Mouse (Mus musculus) intestine, embryonic 15.5 days (tissue): ENCODE results near the gene Mitf. TPM values are rescaled to one million over a fixed set of nuclear protein-coding genes. Genes with fewer than 3 reads are reported as not detected.

ENCODE experiments used
- ATAC-seq: fragments of 200-750 bp; cut with Nextera tagmentation; 2 replicates; pipeline ENCODE4 v1.8.0; 2017; ENCODE audit warnings: moderate TSS enrichment, moderate library complexity
- H3K27ac ChIP-seq: fragments of 300-500 bp; sonication (generic); 2 replicates; pipeline ENCODE4 v1.5.1; 2015; ENCODE audit warnings: mild to moderate bottlenecking, inconsistent platforms
- H3K27me3 ChIP-seq: fragments of 300-500 bp; sonication (generic); replicated peaks from 2 replicates; pipeline ENCODE4 v1.6.1; 2015; ENCODE audit warnings: inconsistent platforms
- H3K36me3 ChIP-seq: fragments of 300-500 bp; sonication (generic); 2 replicates; pipeline ENCODE4 v1.6.1; 2015; ENCODE audit warnings: inconsistent platforms
- H3K4me1 ChIP-seq: fragments of 300-500 bp; sonication (generic); replicated peaks from 2 replicates; pipeline ENCODE4 v1.6.1; 2015; ENCODE audit warnings: inconsistent platforms
- H3K4me2 ChIP-seq: fragments of 300-500 bp; sonication (generic); replicated peaks from 2 replicates; pipeline ENCODE4 v1.6.1; 2015; ENCODE audit warnings: mild to moderate bottlenecking, inconsistent platforms
- H3K4me3 ChIP-seq: fragments of 300-500 bp; sonication (generic); replicated peaks from 2 replicates; pipeline ENCODE4 v1.5.1; 2015; ENCODE audit warnings: inconsistent platforms
- H3K9ac ChIP-seq: fragments of 300-500 bp; sonication (generic); 2 replicates; pipeline ENCODE4 v1.6.1; 2015; ENCODE audit warnings: inconsistent platforms
- H3K9me3 ChIP-seq: fragments of 300-500 bp; sonication (generic); 2 replicates; pipeline ENCODE4 v1.6.1; 2016; ENCODE audit warnings: inconsistent platforms
- WGBS: fragments of 180-500 bp; shearing (Covaris S2); methylation state at CpG from one replicate; pipeline ENCODE4 v1.1.7; 2015; 5-methylcytosine and 5-hydroxymethylcytosine counted together
- polyA plus RNA-seq: library from polyadenylated mRNA; unstranded; fragments of >200 nt; fragmentation: Nextera tagmentation; extraction: Ambion mirVana; gene quantifications from 2 replicates; pipeline ENCODE4 v1.2.1, GENCODE M21; 2015

Gene Mitf
- polyA plus RNA-seq, 1 experiment from 2014 or later = 0.90 TPM

- Histone ChIP-seq H3K4me3 (no peak overlapping the region), H3K9ac (no peak overlapping the region), H3K4me2 (no peak overlapping the region), H3K36me3 (no peaks in the 10 kb centered on the region), H3K9me3 (no peaks in the 10 kb centered on the region), H3K4me1 (no peaks in the 10 kb centered on the region), H3K27me3 (no peaks in the 10 kb centered on the region), H3K27ac (no peak overlapping the region)
- no peak for ATAC-seq
- 58% methylated on average over 7 of the region's 7 CpGs for WGBS
These were observed 17.2 kb upstream of the Mitf start for GRCm38 (mm10) chr6:97789700-97790099.

- ATAC-seq = no peak
- Histone ChIP-seq H3K4me3 (no peak overlapping the region), H3K27ac (no peak overlapping the region), H3K4me2 (no peak overlapping the region), H3K27me3 (no peaks in the 10 kb centered on the region), H3K9ac (no peak overlapping the region), H3K36me3 (no peaks in the 10 kb centered on the region), H3K9me3 (no peaks in the 10 kb centered on the region), H3K4me1 (no peaks in the 10 kb centered on the region)
- 81% methylated on average over 1 of the region's 1 CpGs for WGBS
These were observed 14.7 kb upstream of the Mitf start for GRCm38 (mm10) chr6:97792104-97792503.

- 59% methylated on average over 2 of the region's 2 CpGs for WGBS
- no peak for ATAC-seq
These were observed 11.7 kb upstream of the Mitf start for GRCm38 (mm10) chr6:97795175-97795574.

GRCm38 (mm10) chr6:97800615-97801014 is 6.2 kb upstream of the Mitf start:
- H3K4me2 ChIP-seq = no peak overlapping the region
- WGBS = 67% methylated on average over 2 of the region's 2 CpGs
- H3K36me3 ChIP-seq = no peaks in the 10 kb centered on the region
- no peak overlapping the region for H3K27ac ChIP-seq
- H3K9ac ChIP-seq = no peak overlapping the region
- no peaks in the 10 kb centered on the region for H3K27me3 ChIP-seq
- no peak overlapping the region for H3K4me3 ChIP-seq
- H3K4me1 ChIP-seq = no peaks in the 10 kb centered on the region
- no peaks in the 10 kb centered on the region for H3K9me3 ChIP-seq
- ATAC-seq = no peak

More at GRCm38 (mm10) chr6:97795175-97795574, 11.7 kb upstream of the Mitf start:
- H3K27ac ChIP-seq = no peak overlapping the region
- H3K4me2 ChIP-seq = no peak overlapping the region
- H3K4me1 ChIP-seq = no peaks in the 10 kb centered on the region
- no peaks in the 10 kb centered on the region for H3K36me3 ChIP-seq
- no peak overlapping the region for H3K9ac ChIP-seq
- H3K27me3 ChIP-seq = no peaks in the 10 kb centered on the region
- no peak overlapping the region for H3K4me3 ChIP-seq
- no peaks in the 10 kb centered on the region for H3K9me3 ChIP-seq

GRCm38 (mm10) chr6:97806051-97806450 is 801 bp upstream of the Mitf start:
- Histone ChIP-seq H3K27me3 (no peaks in the 10 kb centered on the region), H3K9ac (no peak overlapping the region), H3K9me3 (no peaks in the 10 kb centered on the region), H3K4me3 (peak overlapping the region; percentile 79), H3K4me1 (0 out of 2 replicates have a peak, but pooled peaks cover 5% of the 10 kb centered on the region), H3K36me3 (no peaks in the 10 kb centered on the region), H3K27ac (no peak overlapping the region), H3K4me2 (peak overlapping the region; percentile 100)
- ATAC-seq = no peak
- 39% methylated on average over 5 of the region's 5 CpGs for WGBS

GRCm38 (mm10) chr6:97814191-97814590 is 7.3 kb downstream of the Mitf start:
- ATAC-seq = no peak
- Histone ChIP-seq H3K9ac (no peak overlapping the region), H3K4me3 (no peak overlapping the region), H3K36me3 (no peaks in the 10 kb centered on the region), H3K4me1 (no peaks in the 10 kb centered on the region), H3K27ac (no peak overlapping the region), H3K4me2 (no peak overlapping the region), H3K27me3 (no peaks in the 10 kb centered on the region), H3K9me3 (no peaks in the 10 kb centered on the region)
- 45% methylated on average over 4 of the region's 4 CpGs for WGBS

GRCm38 (mm10) chr6:97815723-97816122 is 8.9 kb downstream of the Mitf start:
- ATAC-seq = no peak
- 37% methylated on average over 1 of the region's 1 CpGs for WGBS
- H3K4me1 ChIP-seq = no peaks in the 10 kb centered on the region
- H3K9me3 ChIP-seq = no peaks in the 10 kb centered on the region
- no peaks in the 10 kb centered on the region for H3K27me3 ChIP-seq
- H3K9ac ChIP-seq = no peak overlapping the region
- no peak overlapping the region for H3K4me2 ChIP-seq
- no peak overlapping the region for H3K27ac ChIP-seq
- no peak overlapping the region for H3K4me3 ChIP-seq
- no peaks in the 10 kb centered on the region for H3K36me3 ChIP-seq

GRCm38 (mm10) chr6:97816806-97817205 is 10.0 kb downstream of the Mitf start:
- no peak overlapping the region for H3K9ac ChIP-seq
- H3K9me3 ChIP-seq = no peaks in the 10 kb centered on the region
- H3K4me3 ChIP-seq = no peak overlapping the region
- ATAC-seq = no peak
- H3K4me2 ChIP-seq = no peak overlapping the region
- 86% methylated on average over 1 of the region's 1 CpGs for WGBS
- no peak overlapping the region for H3K27ac ChIP-seq
- no peaks in the 10 kb centered on the region for H3K27me3 ChIP-seq
- no peaks in the 10 kb centered on the region for H3K36me3 ChIP-seq
- H3K4me1 ChIP-seq = no peaks in the 10 kb centered on the region

- no peak overlapping the region for H3K9ac ChIP-seq
- no peak overlapping the region for H3K4me3 ChIP-seq
- H3K27ac ChIP-seq = no peak overlapping the region
- WGBS = 49% methylated on average over 6 of the region's 6 CpGs
- ATAC-seq = no peak
- no peaks in the 10 kb centered on the region for H3K9me3 ChIP-seq
- H3K4me2 ChIP-seq = no peak overlapping the region
- H3K36me3 ChIP-seq = no peaks in the 10 kb centered on the region
- H3K27me3 ChIP-seq = no peaks in the 10 kb centered on the region
- H3K4me1 ChIP-seq = no peaks in the 10 kb centered on the region
These were observed 11.3 kb downstream of the Mitf start for GRCm38 (mm10) chr6:97818128-97818527.

GRCm38 (mm10) chr6:97818948-97819347 is 12.1 kb downstream of the Mitf start:
- Histone ChIP-seq H3K27ac (no peak overlapping the region), H3K4me1 (no peaks in the 10 kb centered on the region), H3K27me3 (no peaks in the 10 kb centered on the region), H3K9ac (no peak overlapping the region), H3K4me3 (no peak overlapping the region), H3K36me3 (no peaks in the 10 kb centered on the region), H3K4me2 (no peak overlapping the region), H3K9me3 (no peaks in the 10 kb centered on the region)
- 61% methylated on average over 5 of the region's 5 CpGs for WGBS
- no peak for ATAC-seq

GRCm38 (mm10) chr6:97820505-97820904 is 13.7 kb downstream of the Mitf start:
- Histone ChIP-seq H3K4me3 (no peak overlapping the region), H3K36me3 (no peaks in the 10 kb centered on the region), H3K9ac (no peak overlapping the region), H3K27me3 (no peaks in the 10 kb centered on the region), H3K27ac (no peak overlapping the region), H3K4me1 (no peaks in the 10 kb centered on the region), H3K9me3 (no peaks in the 10 kb centered on the region), H3K4me2 (no peak overlapping the region)
- ATAC-seq = no peak
- WGBS = 81% methylated on average over 8 of the region's 8 CpGs

GRCm38 (mm10) chr6:97821811-97822210 is 15.0 kb downstream of the Mitf start:
- 82% methylated on average over 7 of the region's 7 CpGs for WGBS
- no peaks in the 10 kb centered on the region for H3K4me1 ChIP-seq
- no peak overlapping the region for H3K4me3 ChIP-seq
- H3K4me2 ChIP-seq = no peak overlapping the region
- no peak overlapping the region for H3K27ac ChIP-seq
- no peak for ATAC-seq
- no peak overlapping the region for H3K9ac ChIP-seq
- no peaks in the 10 kb centered on the region for H3K27me3 ChIP-seq
- no peaks in the 10 kb centered on the region for H3K36me3 ChIP-seq
- no peaks in the 10 kb centered on the region for H3K9me3 ChIP-seq

- Histone ChIP-seq H3K27ac (no peak overlapping the region), H3K9ac (no peak overlapping the region)
- WGBS = 77% methylated on average over 7 of the region's 7 CpGs
These were observed 19.9 kb downstream of the Mitf start for GRCm38 (mm10) chr6:97826642-97827275.

More at GRCm38 (mm10) chr6:97826642-97827275, 19.9 kb downstream of the Mitf start:
- Histone ChIP-seq H3K4me1 (no peaks in the 10 kb centered on the region), H3K27me3 (no peaks in the 10 kb centered on the region), H3K9me3 (no peaks in the 10 kb centered on the region), H3K4me2 (no peak overlapping the region), H3K36me3 (no peaks in the 10 kb centered on the region), H3K4me3 (no peak overlapping the region)
- ATAC-seq = no peak
